Mouse (Mus musculus) spleen, adult 12 weeks (tissue): ENCODE data around the gene Clec14a.
"Not testable (repeated sequence)": the region's sequence is repeated elsewhere in the genome, so short reads cannot be mapped to it uniquely, and the experiment has no call there.

ENCODE experiments used
- DNase-seq: peaks from one replicate; pipeline ENCODE4 v3.0.0; 2022; ENCODE audit warnings: low spot score

The Clec14a gene

DNA sequence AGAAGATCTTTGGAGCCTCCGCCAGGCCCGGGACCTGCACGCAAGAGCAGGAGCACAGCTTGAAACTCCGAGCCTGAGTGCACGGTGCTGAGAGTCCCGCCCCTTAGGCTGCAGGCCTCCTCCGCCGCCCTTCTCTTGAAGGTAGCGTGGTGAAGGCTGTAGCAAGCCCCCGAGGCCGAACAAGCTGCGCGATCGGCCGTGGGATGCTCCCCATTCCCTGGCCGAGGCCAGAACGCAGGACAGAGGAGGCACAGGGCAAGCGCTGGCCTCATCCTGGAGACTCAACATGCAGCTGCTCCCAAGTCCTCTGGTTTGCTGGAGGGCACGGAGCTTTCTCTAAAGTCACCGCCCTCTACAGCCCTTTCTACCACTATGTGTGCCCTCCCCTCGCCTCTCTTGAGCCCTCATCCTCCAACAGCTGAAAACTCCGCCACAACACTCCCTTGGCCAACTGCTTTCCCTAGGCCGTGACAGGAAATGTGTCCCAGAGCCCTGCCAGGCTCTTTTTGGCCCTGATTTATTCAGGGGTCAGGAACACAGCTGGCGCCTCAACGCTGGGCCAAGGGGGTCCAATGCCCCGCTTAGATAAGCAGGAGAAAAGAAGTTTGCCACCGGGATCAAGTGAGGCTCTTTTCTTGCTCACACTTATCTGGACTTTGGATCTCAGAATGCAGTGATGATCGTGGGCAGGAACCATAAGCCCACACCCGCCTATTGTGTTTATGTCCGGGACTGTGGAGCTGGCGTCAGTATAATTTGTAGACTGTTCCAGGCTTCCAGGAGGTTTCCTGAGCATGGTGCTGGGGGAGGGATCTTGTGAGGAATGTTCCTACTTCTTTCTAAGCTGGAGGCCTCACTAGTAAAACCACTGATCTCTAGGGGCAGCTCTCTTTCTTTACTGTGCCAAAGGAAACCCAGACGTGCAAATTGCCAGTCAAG, at the start of gene Clec14a:
Gene Clec14a, minus strand, starts transcription at position 728 of the 939 bp plus-strand sequence.
- DNase-seq = no peak

GRCm38 (mm10) chr12:58307835-58308234, 38.7 kb upstream of the Clec14a start:
- DNase-seq = no peak

DNA sequence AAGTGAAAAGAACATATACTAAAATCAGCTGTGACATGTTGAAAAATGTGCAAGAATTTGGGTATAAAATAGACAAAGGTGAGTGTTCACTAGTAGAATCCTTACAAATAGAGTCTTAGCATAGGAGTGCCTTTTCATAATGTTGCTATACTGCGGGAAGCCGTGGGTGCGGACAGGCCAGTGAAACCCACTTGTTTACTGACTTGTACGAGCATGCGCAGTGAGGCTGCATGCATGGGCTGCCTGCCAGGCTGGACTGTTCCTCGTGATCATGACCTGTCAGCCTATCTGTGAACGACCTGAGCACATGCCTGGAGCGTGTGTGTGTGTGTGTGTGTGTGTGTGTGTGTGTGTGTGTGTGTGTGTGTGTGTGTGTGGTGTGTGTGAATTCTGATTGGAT, 37.3 kb upstream of the Clec14a start:
- not testable (repeated sequence) for DNase-seq

DNA sequence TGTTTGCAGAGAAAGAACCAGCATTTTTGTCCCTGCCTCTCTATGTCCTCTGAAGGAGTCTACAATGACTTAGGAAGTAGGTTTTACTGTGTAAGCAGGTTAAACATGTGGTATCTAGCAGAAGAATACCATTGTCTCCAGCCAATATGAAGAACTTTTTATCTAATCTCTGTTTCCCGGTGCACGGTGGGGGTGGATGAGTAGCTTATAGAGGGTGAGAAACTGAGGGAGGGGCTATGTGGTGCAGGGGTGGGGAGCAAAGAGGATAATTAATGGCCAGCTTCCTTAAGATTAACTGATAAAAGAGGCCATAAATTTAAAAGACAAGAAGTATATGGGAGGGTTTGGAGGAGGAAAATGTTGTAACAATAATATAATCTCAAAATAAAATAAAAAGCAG, 36.5 kb upstream of the Clec14a start:
- DNase-seq = no peak

DNA sequence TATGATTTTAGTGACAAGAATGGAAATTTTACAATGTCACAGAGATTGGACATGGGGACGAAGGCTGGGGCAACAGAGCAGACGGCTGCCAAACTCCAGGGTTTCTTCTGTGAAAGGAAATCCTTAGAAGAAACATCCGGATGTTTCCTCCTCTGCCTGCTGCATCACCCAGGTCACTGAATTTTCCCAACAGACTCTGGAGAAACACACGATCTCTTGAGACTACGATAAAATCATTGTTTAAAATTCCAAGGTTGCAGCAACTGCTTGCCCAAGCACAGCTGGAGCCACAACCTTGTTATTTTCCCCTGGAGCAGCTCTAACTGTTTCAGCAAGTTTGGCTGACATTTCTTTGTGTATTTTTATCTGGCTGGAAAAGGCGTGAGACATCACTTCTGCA, 27.9 kb upstream of the Clec14a start:
- DNase-seq = no peak

DNA sequence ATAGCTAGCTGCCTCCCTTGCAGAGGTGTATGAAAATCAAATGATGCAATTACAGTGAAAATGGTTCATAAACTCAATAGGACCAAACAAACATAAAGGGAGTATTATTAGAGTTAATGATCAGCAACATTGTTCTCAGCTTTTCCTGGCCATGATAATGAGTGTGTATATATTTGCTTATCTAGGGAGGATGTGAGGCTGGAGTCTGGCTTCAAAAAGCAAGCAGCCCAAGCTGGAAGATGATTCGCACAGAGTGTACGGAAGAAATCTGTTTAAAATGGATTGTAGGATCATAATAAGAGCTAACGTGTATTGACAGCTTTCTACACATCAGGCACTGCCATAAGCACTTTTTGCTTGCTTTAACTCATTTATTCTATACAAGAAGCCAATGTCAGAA, 16.8 kb upstream of the Clec14a start:
- DNase-seq = no peak

DNA sequence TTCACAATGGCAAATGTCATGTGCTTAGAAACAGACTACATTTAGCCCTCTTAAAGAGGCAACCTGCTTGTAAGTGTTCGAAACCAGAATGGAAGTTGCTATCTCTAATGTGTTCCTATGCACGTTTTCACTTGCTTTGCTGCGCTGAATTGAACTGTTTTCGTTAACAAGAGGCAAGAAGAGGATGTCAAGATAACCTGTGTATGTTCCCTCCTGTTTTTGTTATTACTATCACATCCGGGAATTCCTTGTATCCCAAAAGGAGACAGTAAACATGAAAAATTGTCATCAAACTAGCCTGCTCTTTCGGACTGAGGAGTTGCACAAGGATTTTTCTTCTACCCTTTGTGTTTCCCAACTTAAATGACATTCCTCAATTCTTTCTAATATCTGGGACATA, 1.4 kb upstream of the Clec14a start:
- DNase-seq = no peak

DNA sequence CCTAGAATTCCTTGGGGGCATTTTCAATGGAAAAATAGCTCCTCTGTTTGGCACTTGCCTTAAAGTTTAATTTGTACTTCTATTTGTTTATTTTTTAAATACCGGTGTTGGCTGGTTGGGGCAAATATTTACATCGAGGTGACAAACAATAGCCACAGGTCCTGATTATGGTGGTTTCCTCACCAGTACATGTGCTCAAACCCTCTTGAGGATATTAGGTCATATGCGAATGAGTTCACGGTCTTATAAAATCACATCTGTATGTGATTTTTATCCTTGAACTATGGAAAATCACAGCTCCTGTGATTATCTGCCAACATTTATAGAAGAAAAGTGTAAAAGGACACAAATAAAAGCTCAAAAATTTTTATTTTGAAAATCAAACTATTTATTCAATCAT, 415 bp upstream of the Clec14a start:
- no peak for DNase-seq

DNA sequence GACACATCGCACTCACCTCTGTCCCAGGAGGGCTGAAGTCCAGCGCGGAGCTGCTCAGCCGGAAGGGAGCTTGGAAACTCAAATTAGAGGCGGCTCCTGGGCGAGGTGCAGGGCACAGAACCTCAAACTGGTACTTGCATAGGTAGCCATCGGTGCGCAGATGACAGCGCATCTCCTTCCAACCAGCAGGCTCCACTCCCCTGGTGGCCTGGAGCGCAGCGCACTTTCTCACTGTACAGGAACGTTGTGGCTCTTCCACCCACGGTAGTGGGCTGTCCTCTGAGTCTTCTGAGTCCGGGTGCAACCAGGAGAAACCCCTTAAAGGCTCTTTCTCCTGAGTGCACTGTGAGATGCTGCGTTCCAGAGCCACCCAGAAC, 916 bp downstream of the Clec14a start:
- no peak for DNase-seq

GRCm38 (mm10) chr12:58267779-58268178, 1.3 kb downstream of the Clec14a start:
- no peak for DNase-seq

DNA sequence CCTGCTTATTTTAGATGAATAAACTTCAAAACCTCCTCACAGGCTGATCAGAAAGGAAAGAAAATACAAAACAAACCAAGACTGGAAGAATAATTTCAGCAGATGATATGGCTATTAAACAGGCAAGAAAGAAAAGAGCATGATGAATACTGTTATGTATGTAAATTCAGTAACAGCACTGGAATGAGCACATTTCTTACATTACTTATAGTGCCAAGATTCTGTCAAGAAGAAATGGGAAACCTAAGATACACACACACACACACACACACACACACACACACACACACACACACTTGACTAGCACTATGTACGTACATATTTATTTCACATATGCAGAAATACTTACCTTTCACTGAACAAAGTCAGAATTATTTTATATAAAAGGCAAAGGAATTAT, 17.2 kb downstream of the Clec14a start:
- no peak for DNase-seq

GRCm38 (mm10) chr12:58232489-58232888, 36.6 kb downstream of the Clec14a start:
- DNase-seq = no peak

DNA sequence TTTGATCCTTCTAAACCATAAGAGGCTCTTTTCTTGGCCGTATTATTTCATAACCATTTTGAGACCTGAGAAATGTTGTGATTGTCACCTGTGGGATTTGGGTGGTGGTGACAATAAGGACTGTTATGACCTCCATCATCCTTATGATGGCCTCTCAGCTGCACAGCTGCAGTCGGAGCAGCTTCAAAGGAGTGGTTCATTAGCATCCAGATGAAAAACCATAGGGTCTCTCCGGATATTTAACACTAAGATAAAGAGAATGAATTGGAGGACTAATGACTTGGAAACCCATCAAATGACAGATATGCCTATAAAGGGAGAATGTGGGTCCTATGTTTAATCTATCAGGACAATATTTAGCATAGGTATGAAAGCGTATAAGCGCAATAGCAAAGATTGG, 43.4 kb downstream of the Clec14a start:
- DNase-seq = no peak

DNA sequence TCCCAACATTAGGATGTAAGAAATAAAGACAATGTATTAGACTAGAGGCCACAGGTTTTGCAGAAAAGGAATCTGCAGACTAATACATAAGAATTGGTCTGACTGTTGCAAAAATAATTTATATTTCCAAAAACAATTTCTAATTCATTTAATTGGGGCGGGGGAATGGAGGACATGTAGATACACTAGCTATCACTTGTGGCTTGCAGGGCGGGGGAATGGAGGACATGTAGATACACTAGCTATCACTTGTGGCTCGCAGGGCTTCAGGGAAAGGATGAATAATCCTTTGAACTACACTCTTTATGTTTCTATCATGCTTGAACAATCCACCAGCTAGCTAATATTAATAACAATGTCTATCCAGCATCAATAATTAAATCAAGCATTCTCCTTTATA, 50.0 kb downstream of the Clec14a start:
- DNase-seq = no peak

DNA sequence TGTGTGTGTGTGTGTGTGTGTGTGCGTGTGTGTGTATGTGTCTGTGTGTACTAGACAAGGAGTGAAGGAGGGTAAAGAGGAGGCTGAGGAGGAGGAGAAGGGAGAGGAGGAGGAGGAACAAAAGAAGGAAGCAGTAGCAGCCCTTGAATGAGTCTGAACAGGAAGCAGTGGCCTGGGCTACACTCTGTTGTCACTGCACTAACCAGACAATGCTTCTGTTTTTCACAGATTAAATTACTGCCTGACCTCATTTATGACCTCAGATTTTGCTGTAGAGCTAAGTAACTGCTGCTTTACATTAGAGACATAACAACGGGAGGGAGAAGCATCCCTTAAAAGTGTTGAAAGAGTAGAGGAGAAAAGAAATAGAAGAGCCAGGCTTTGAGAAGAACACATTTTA, 52.9 kb downstream of the Clec14a start:
- no peak for DNase-seq
